Comparison of ENCODE assay signal across 31 mouse cellular contexts in genomic region chr9:6187955-6188354, GRCm38 (mm10). TPM values are rescaled to one million over a fixed set of nuclear protein-coding genes. Genes with fewer than 3 reads are reported as not detected.
DNase-seq lines count a peak whose midpoint lies in the region; ATAC-seq lines count a peak whose summit lies in the region.
"Had no signal": no experiment of that assay in that cellular context is flagged by ENCODE, and none has a peak within 500 bp of the region (broad histone marks: within the 10 kb centered on the region; RNA-seq: fewer than 3 reads in every experiment).

No protein-coding gene starts in this region.

- H3K27ac ChIP-seq in embryonic facial prominence, embryonic 11.5 days (replicated peaks; ENCODE audit: low read depth, low read length): no peak overlapping the region
- H3K27ac ChIP-seq in embryonic facial prominence, embryonic 10.5 days (replicated peaks): no peak overlapping the region
- no peak overlapping the region for H3K27ac ChIP-seq in midbrain, embryonic 16.5 days (ENCODE audit: low read length)
- H3K27ac ChIP-seq in midbrain, embryonic 11.5 days (ENCODE audit: low read depth, low read length): no peak overlapping the region
- no peak overlapping the region for H3K27ac ChIP-seq in heart, embryonic 11.5 days (ENCODE audit: low read depth, low read length)
- H3K27ac ChIP-seq: embryonic facial prominence, embryonic 13.5 days; forebrain, embryonic 12.5 days; hindbrain, embryonic 14.5 days; liver, embryonic 15.5 days; neural tube, embryonic 12.5 days; stomach, embryonic 15.5 days had no signal

- no peaks in the 10 kb centered on the region for H3K9me3 ChIP-seq in embryonic facial prominence, embryonic 11.5 days (replicated peaks; ENCODE audit: control insufficient read depth, low read length)
- no peaks in the 10 kb centered on the region for H3K9me3 ChIP-seq in embryonic facial prominence, embryonic 10.5 days
- no peaks in the 10 kb centered on the region for H3K9me3 ChIP-seq in midbrain, embryonic 16.5 days (replicated peaks; ENCODE audit: control insufficient read depth, low read length, poor library complexity, severe bottlenecking)
- no peaks in the 10 kb centered on the region for H3K9me3 ChIP-seq in midbrain, embryonic 11.5 days (ENCODE audit: control insufficient read depth, low read length)
- H3K9me3 ChIP-seq in heart, embryonic 11.5 days (replicated peaks; ENCODE audit: control insufficient read depth, low read length): no peaks in the 10 kb centered on the region
- H3K9me3 ChIP-seq: embryonic facial prominence, embryonic 13.5 days; forebrain, embryonic 12.5 days; heart, embryonic 12.5 days; liver, embryonic 15.5 days; neural tube, embryonic 12.5 days; stomach, embryonic 15.5 days had no signal

- 21% methylated on average over 3 of the region's 3 CpGs for WGBS in embryonic facial prominence, embryonic 11.5 days
- WGBS in embryonic facial prominence, embryonic 10.5 days: 16% methylated on average over 3 of the region's 3 CpGs
- 21% methylated on average over 3 of the region's 3 CpGs for WGBS in midbrain, embryonic 16.5 days
- WGBS in midbrain, embryonic 11.5 days: 36% methylated on average over 3 of the region's 3 CpGs
- 45% methylated on average over 3 of the region's 3 CpGs for WGBS in heart, embryonic 11.5 days (ENCODE audit: insufficient replicate concordance)

- no peak for ATAC-seq in embryonic facial prominence, embryonic 11.5 days (replicated peaks; ENCODE audit: insufficient number of reproducible peaks, low FRiP score, low TSS enrichment, low read depth)
- ATAC-seq in midbrain, embryonic 16.5 days: peak; percentile 77
- ATAC-seq in midbrain, embryonic 11.5 days (ENCODE audit: low FRiP score): no peak
- ATAC-seq in heart, embryonic 11.5 days (replicated peaks; ENCODE audit: insufficient number of reproducible peaks, low FRiP score, low TSS enrichment): no peak
- ATAC-seq: inflammation-experienced regulatory T-cells, adult 6 months had no signal

- H3K36me3 ChIP-seq in embryonic facial prominence, embryonic 11.5 days (replicated peaks; ENCODE audit: control insufficient read depth, insufficient read depth, low read depth, low read length): no peaks in the 10 kb centered on the region
- no peaks in the 10 kb centered on the region for H3K36me3 ChIP-seq in embryonic facial prominence, embryonic 10.5 days (replicated peaks)
- H3K36me3 ChIP-seq in midbrain, embryonic 16.5 days (ENCODE audit: control insufficient read depth, insufficient read depth, low read length): no peaks in the 10 kb centered on the region
- H3K36me3 ChIP-seq in midbrain, embryonic 11.5 days (ENCODE audit: control insufficient read depth, insufficient read depth, low read length): no peaks in the 10 kb centered on the region
- H3K36me3 ChIP-seq in heart, embryonic 11.5 days (ENCODE audit: control insufficient read depth, insufficient read depth, low read length): no peaks in the 10 kb centered on the region
- H3K36me3 ChIP-seq: embryonic facial prominence, embryonic 13.5 days; forebrain, embryonic 12.5 days; heart, embryonic 12.5 days; liver, embryonic 15.5 days; neural tube, embryonic 12.5 days; stomach, embryonic 15.5 days had no signal

- no peak overlapping the region for H3K4me3 ChIP-seq in embryonic facial prominence, embryonic 11.5 days (ENCODE audit: low read depth, low read length)
- H3K4me3 ChIP-seq in embryonic facial prominence, embryonic 10.5 days: no peak overlapping the region
- no peak overlapping the region for H3K4me3 ChIP-seq in midbrain, embryonic 16.5 days (ENCODE audit: low read depth, low read length)
- no peak overlapping the region for H3K4me3 ChIP-seq in midbrain, embryonic 11.5 days (ENCODE audit: low read depth, low read length)
- H3K4me3 ChIP-seq in heart, embryonic 11.5 days (ENCODE audit: low read depth, low read length): no peak overlapping the region
- H3K4me3 ChIP-seq: embryonic facial prominence, embryonic 13.5 days; erythroblast, embryonic 14.5 days; forebrain, embryonic 12.5 days; heart, embryonic 12.5 days; liver, embryonic 15.5 days; myocyte; neural tube, embryonic 12.5 days; stomach, embryonic 15.5 days had no signal

- H3K4me1 ChIP-seq in embryonic facial prominence, embryonic 11.5 days (ENCODE audit: control insufficient read depth, insufficient read depth, low read length): no peaks in the 10 kb centered on the region
- no peaks in the 10 kb centered on the region for H3K4me1 ChIP-seq in embryonic facial prominence, embryonic 10.5 days
- H3K4me1 ChIP-seq in midbrain, embryonic 16.5 days (ENCODE audit: control insufficient read depth, insufficient read depth, low read length): 0 out of 2 replicates have a peak, but pooled peaks cover 2% of the 10 kb centered on the region
- H3K4me1 ChIP-seq in midbrain, embryonic 11.5 days (ENCODE audit: control insufficient read depth, insufficient read depth, low read length): no peaks in the 10 kb centered on the region; the same call in 1 of the 2 replicates
- H3K4me1 ChIP-seq in heart, embryonic 11.5 days (ENCODE audit: control insufficient read depth, insufficient read depth, low read length): no peaks in the 10 kb centered on the region
- H3K4me1 ChIP-seq: embryonic facial prominence, embryonic 13.5 days; forebrain, embryonic 12.5 days; heart, embryonic 12.5 days; liver, embryonic 15.5 days; neural tube, embryonic 12.5 days; stomach, embryonic 15.5 days had no signal

- H3K27me3 ChIP-seq in embryonic facial prominence, embryonic 11.5 days (ENCODE audit: control insufficient read depth, insufficient read depth, low read length): no peaks in the 10 kb centered on the region
- no peaks in the 10 kb centered on the region for H3K27me3 ChIP-seq in embryonic facial prominence, embryonic 10.5 days (replicated peaks; ENCODE audit: low read depth, poor library complexity, severe bottlenecking)
- no peaks in the 10 kb centered on the region for H3K27me3 ChIP-seq in midbrain, embryonic 16.5 days (ENCODE audit: control insufficient read depth, insufficient read depth, low read depth, low read length)
- H3K27me3 ChIP-seq in midbrain, embryonic 11.5 days (ENCODE audit: control insufficient read depth, insufficient read depth, low read length): no peaks in the 10 kb centered on the region
- H3K27me3 ChIP-seq in heart, embryonic 11.5 days (ENCODE audit: control insufficient read depth, insufficient read depth, low read length): no peaks in the 10 kb centered on the region
- H3K27me3 ChIP-seq: CH12.LX; embryonic facial prominence, embryonic 13.5 days; forebrain, embryonic 12.5 days; heart, embryonic 12.5 days; liver, embryonic 15.5 days; neural tube, embryonic 12.5 days; stomach, embryonic 15.5 days had no signal

- peak; percentile 2 for DNase-seq in embryonic facial prominence, embryonic 11.5 days (ENCODE audit: low spot score)
- DNase-seq in embryonic facial prominence, embryonic 10.5 days (ENCODE audit: low spot score): no peak
- DNase-seq in midbrain, embryonic 11.5 days (ENCODE audit: low spot score, missing footprints): no peak
- DNase-seq in embryo, embryonic 10.5 days (ENCODE audit: low spot score): peak; percentile 17
- peak; percentile 2 for DNase-seq in telencephalon, adult 2 months (ENCODE audit: low read depth, low spot score)
- DNase-seq in frontal cortex, adult 2 months (ENCODE audit: extremely low spot score in 1 of 2, low spot score in 1 of 2): no peak
- DNase-seq: adrenal gland, adult 8-10 months; cerebellum, adult 11 months; cerebellum, postnatal 36 days; gastrocnemius, postnatal 25 days; heart, adult 11 months; heart, postnatal 4 days; kidney, adult 11 months; kidney, postnatal 14 days; lung, embryonic 14.5 days; lung, postnatal 14 days; right cerebral cortex, postnatal 25 days; thymus, postnatal 14 days had no signal

- no peak overlapping the region for H3K9ac ChIP-seq in embryonic facial prominence, embryonic 11.5 days (replicated peaks; ENCODE audit: low read length)
- no peak overlapping the region for H3K9ac ChIP-seq in midbrain, embryonic 16.5 days (ENCODE audit: low read depth, low read length)
- H3K9ac ChIP-seq in midbrain, embryonic 11.5 days (ENCODE audit: low read length): no peak overlapping the region
- no peak overlapping the region for H3K9ac ChIP-seq in heart, embryonic 11.5 days (ENCODE audit: low read depth, low read length)
- H3K9ac ChIP-seq: embryonic facial prominence, embryonic 13.5 days; forebrain, embryonic 12.5 days; heart, embryonic 12.5 days; hindbrain, embryonic 14.5 days; liver, embryonic 15.5 days; lung, embryonic 14.5 days; neural tube, embryonic 12.5 days; stomach, embryonic 15.5 days had no signal

- no peak overlapping the region for H3K4me2 ChIP-seq in embryonic facial prominence, embryonic 11.5 days (ENCODE audit: low read depth, low read length)
- H3K4me2 ChIP-seq in midbrain, embryonic 16.5 days (ENCODE audit: low read length): no peak overlapping the region
- H3K4me2 ChIP-seq in midbrain, embryonic 11.5 days: no peak overlapping the region
- no peak overlapping the region for H3K4me2 ChIP-seq in heart, embryonic 11.5 days
- H3K4me2 ChIP-seq: embryonic facial prominence, embryonic 13.5 days; forebrain, embryonic 12.5 days; heart, embryonic 12.5 days; hindbrain, embryonic 14.5 days; liver, embryonic 15.5 days; lung, embryonic 14.5 days; neural tube, embryonic 12.5 days; stomach, embryonic 15.5 days had no signal

RNA-seq across cellular contexts. Expression of gene Pdgfd, which starts 19.6 kb away (rescaled TPM):
- polyA plus RNA-seq in embryonic facial prominence, embryonic 11.5 days (2014; fragmentation: Nextera tagmentation; extraction: Ambion mirVana): 4.5 and 5.6 TPM in 2 replicates
- 3.5 and 4.0 TPM in 2 replicates for polyA plus RNA-seq in embryonic facial prominence, embryonic 10.5 days (2016; fragmentation: Nextera tagmentation; extraction: Ambion mirVana)
- 2.7 and 3.1 TPM in 2 replicates for polyA plus RNA-seq in midbrain, embryonic 16.5 days (2015; fragmentation: Nextera tagmentation; extraction: Ambion mirVana)
- polyA plus RNA-seq in midbrain, embryonic 11.5 days (2014; fragmentation: Nextera tagmentation; extraction: Ambion mirVana): 2.5 and 3.5 TPM in 2 replicates
- 10.3 and 13.1 TPM in 2 replicates for polyA plus RNA-seq in heart, embryonic 11.5 days (2014; fragmentation: Nextera tagmentation; extraction: Ambion mirVana)
- 3.2 and 4.1 TPM in 2 replicates for polyA plus RNA-seq in frontal cortex, adult 2 months (2012; rRNA removed)
- polyA plus RNA-seq: erythroblast, embryonic 14.5 days; inflammation-experienced regulatory T-cells, adult 6 months had no signal

Comparison
In these comparisons a context has a peak if more than half of its experiments do, and no peak if none do; other contexts are left out.
1. DNase-seq: peak in embryonic facial prominence, embryonic 11.5 days (single experiment), embryo, embryonic 10.5 days (single experiment) and telencephalon, adult 2 months (single experiment); none in embryonic facial prominence, embryonic 10.5 days (single experiment), midbrain, embryonic 11.5 days (single experiment) and frontal cortex, adult 2 months (0 of 2).